Mouse (Mus musculus): Measurements from ENCODE around the gene Tvp23b. TPM values are rescaled to one million over a fixed set of nuclear protein-coding genes. Genes with fewer than 3 reads are reported as not detected.

Gene Tvp23b
- total RNA-seq, 4 experiments from 2014 or later: 32.5 to 35.7 (median 35.2) TPM

GRCm38 (mm10) chr11:62940176-62940575, 60.9 kb downstream of the Tvp23b start:
- DNase-seq (ENCODE audit: low spot score in 2 of 2): no peak

- DNase-seq (ENCODE audit: low spot score in 2 of 2): no peak
These were observed 64.3 kb downstream of the Tvp23b start for GRCm38 (mm10) chr11:62943538-62943937.

- DNase-seq (ENCODE audit: low spot score in 2 of 2): no peak
These were observed 66.3 kb downstream of the Tvp23b start for GRCm38 (mm10) chr11:62945514-62945913.

GRCm38 (mm10) chr11:62949548-62949947, 70.3 kb downstream of the Tvp23b start:
- no peak for DNase-seq (ENCODE audit: low spot score in 2 of 2)

- no peak for DNase-seq (ENCODE audit: low spot score in 2 of 2)
These were observed 71.8 kb downstream of the Tvp23b start, which contains the start of gene Cdrt4 for GRCm38 (mm10) chr11:62951012-62951411. Cdrt4 (plus strand) TSS chr11:62951193.

- DNase-seq (ENCODE audit: low spot score in 2 of 2): no peak
These were observed 75.5 kb downstream of the Tvp23b start for GRCm38 (mm10) chr11:62954766-62955165.

- no peak for DNase-seq (ENCODE audit: low spot score in 2 of 2)
These were observed 75.9 kb downstream of the Tvp23b start for GRCm38 (mm10) chr11:62955186-62955585.

GRCm38 (mm10) chr11:62955776-62956175, 76.5 kb downstream of the Tvp23b start:
- no peak for DNase-seq (ENCODE audit: low spot score in 2 of 2)

- DNase-seq (ENCODE audit: low spot score in 2 of 2): no peak
These were observed 78.4 kb downstream of the Tvp23b start for GRCm38 (mm10) chr11:62957626-62958180.

- no peak for DNase-seq (ENCODE audit: low spot score in 2 of 2)
These were observed 84.0 kb downstream of the Tvp23b start for GRCm38 (mm10) chr11:62963292-62963691.

GRCm38 (mm10) chr11:62966424-62966764, 87.1 kb downstream of the Tvp23b start:
- no peak for DNase-seq (ENCODE audit: low spot score in 2 of 2)

Other genes with a start within 250 kb of the Tvp23b start
- 1 to 10 TPM; 7.5 to 9.3 (median 9.0) TPM for gene Lrrc75a, start 230.9 kb upstream of the Tvp23b start, total RNA-seq (2022)
- 10 to 100 TPM; 17.4 to 25.5 (median 20.8) TPM for gene Mmgt2, start 230.8 kb upstream of the Tvp23b start, total RNA-seq (2022)
- gene Zfp287, start 147.6 kb upstream of the Tvp23b start, total RNA-seq (2022): 10 to 100 TPM; 16.3 to 19.9 (median 18.5) TPM
- gene Gm10428, start 126.4 kb upstream of the Tvp23b start, total RNA-seq (2022): not detected
- gene Zfp286, start 90.0 kb upstream of the Tvp23b start, total RNA-seq (2022): 10 to 100 TPM; 21.2 to 31.8 (median 24.3) TPM
- gene Trim16, start 59.2 kb upstream of the Tvp23b start, total RNA-seq (2022): 1 to 10 TPM; 1.5 to 2.6 (median 1.8) TPM
- 1 to 10 TPM; 1.0 to 2.4 (median 1.8) TPM for gene Fbxw10, start 32.4 kb upstream of the Tvp23b start, total RNA-seq (2022)
- under 1 TPM in 1 of 4 experiments, not detected in 3; 0.66 TPM for gene Cdrt4, start 71.7 kb downstream of the Tvp23b start, total RNA-seq (2022)
- under 1 TPM in 3 of 4 experiments, not detected in 1; 0.18 to 0.36 (median 0.26) TPM for gene Tekt3, start 182.2 kb downstream of the Tvp23b start, total RNA-seq (2022)
- 10 to 100 TPM; 25.4 to 60.5 (median 37.7) TPM for gene Pmp22, start 249.5 kb downstream of the Tvp23b start, total RNA-seq (2022)

Measured in layer of hippocampus, adult 8-10 months (tissue).